Mouse (Mus musculus): ENCODE measurements around the gene Zfand6. TPM values are rescaled to one million over a fixed set of nuclear protein-coding genes. Genes with fewer than 3 reads are reported as not detected.

The Zfand6 gene
- polyA plus RNA-seq, 1 experiment from 2014 or later = 220 TPM

DNA sequence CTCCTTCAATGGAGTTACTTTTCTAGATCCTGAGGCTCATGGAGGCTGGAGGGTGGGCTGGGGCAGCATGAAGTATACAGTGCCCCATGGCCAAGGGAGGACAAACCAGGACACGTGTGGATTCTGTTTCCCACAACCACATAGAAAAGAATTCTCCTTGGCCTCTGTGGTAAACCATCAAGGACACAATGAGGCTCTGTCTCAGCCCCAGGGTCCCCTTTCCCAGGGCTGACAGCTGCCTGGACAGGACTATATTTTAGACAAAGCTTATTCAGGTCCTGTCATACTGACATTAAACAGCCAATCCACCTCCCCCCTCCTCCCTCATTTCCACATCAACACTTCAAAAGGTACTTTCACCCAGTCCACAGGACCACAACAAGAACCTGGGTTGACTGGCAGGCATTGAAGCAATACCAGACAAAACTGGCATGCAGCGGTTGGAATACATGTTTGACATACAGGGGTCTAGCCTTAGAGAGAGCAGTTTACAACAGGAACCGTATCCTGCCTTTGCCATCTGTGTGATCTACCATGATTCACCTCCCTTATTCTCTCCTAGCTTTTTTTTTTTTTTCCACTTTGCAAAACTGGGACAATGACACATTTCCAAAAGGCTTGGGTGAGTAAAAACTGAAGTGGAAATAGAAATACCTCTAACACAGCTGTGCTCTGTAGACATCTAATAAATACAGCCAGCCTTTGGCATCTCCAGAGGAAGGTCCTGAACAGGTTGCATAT is 103.2 kb downstream of the Zfand6 start:
- Histone ChIP-seq H3K4me2 (no peak overlapping the region), H3K4me3 (no peak overlapping the region), H3K27me3 (no peaks in the 10 kb centered on the region), H3K9ac (no peak overlapping the region), H3K27ac (no peak overlapping the region), H3K36me3 (ENCODE audit: poor library complexity, severe bottlenecking) (no peaks in the 10 kb centered on the region), H3K4me1 (0 out of 2 replicates have a peak, but pooled peaks cover 5% of the 10 kb centered on the region), H3K9me3 (replicated peaks) (no peaks in the 10 kb centered on the region)
- 46% methylated on average over 3 of the region's 3 CpGs for WGBS
- peak; percentile 79 for ATAC-seq

GRCm38 (mm10) chr7:84585086-84585485 is 104.7 kb downstream of the Zfand6 start:
- no peak overlapping the region for H3K4me2 ChIP-seq
- no peak overlapping the region for H3K4me3 ChIP-seq
- H3K9me3 ChIP-seq (replicated peaks) = no peaks in the 10 kb centered on the region
- WGBS = 95% methylated on average over 4 of the region's 4 CpGs
- H3K27ac ChIP-seq = no peak overlapping the region
- 0 out of 2 replicates have a peak, but pooled peaks cover 5% of the 10 kb centered on the region for H3K4me1 ChIP-seq
- no peaks in the 10 kb centered on the region for H3K27me3 ChIP-seq
- no peaks in the 10 kb centered on the region for H3K36me3 ChIP-seq (ENCODE audit: poor library complexity, severe bottlenecking)
- H3K9ac ChIP-seq = no peak overlapping the region
- ATAC-seq = no peak

- no peak overlapping the region for H3K9ac ChIP-seq
- no peaks in the 10 kb centered on the region for H3K27me3 ChIP-seq
- WGBS = 100% methylated on average over 1 of the region's 1 CpGs
- no peaks in the 10 kb centered on the region for H3K4me1 ChIP-seq
- H3K27ac ChIP-seq = no peak overlapping the region
- no peaks in the 10 kb centered on the region for H3K36me3 ChIP-seq (ENCODE audit: poor library complexity, severe bottlenecking)
- H3K4me2 ChIP-seq = no peak overlapping the region
- H3K9me3 ChIP-seq (replicated peaks) = no peaks in the 10 kb centered on the region
- no peak overlapping the region for H3K4me3 ChIP-seq
- no peak for ATAC-seq
Observed at GRCm38 (mm10) chr7:84579769-84580168, 110.0 kb downstream of the Zfand6 start.

DNA sequence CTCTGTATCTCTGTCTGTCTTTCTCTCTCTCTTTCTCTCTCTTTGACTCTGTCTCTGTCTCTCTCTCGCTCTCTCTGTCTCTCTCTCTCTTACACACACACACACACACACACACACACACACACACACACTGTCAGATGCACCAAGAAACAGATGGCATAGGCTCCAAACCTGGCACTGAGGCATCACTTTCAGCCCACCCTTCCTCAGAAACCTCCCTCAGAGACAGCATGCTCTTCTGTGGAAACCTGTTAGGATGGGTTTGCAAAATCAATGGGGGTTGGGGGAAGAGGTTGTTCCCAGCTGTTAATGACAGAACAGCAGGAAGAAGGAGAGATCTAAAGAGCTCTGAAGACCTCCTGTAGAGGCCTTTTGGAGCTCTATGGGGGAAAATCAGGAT is 110.9 kb downstream of the Zfand6 start:
- ATAC-seq = no peak; the same call in 1 of the 2 replicates
- H3K36me3 ChIP-seq (ENCODE audit: poor library complexity, severe bottlenecking) = no peaks in the 10 kb centered on the region
- WGBS = 80% methylated on average over 1 of the region's 1 CpGs
- no peak overlapping the region for H3K4me2 ChIP-seq
- no peaks in the 10 kb centered on the region for H3K4me1 ChIP-seq
- H3K9me3 ChIP-seq (replicated peaks) = no peaks in the 10 kb centered on the region
- H3K27ac ChIP-seq = no peak overlapping the region
- no peak overlapping the region for H3K4me3 ChIP-seq
- H3K9ac ChIP-seq = no peak overlapping the region
- H3K27me3 ChIP-seq = no peaks in the 10 kb centered on the region

- no peak for ATAC-seq
- Histone ChIP-seq H3K36me3 (ENCODE audit: poor library complexity, severe bottlenecking) (no peaks in the 10 kb centered on the region), H3K27me3 (no peaks in the 10 kb centered on the region), H3K27ac (no peak overlapping the region), H3K4me3 (no peak overlapping the region), H3K9me3 (replicated peaks) (no peaks in the 10 kb centered on the region), H3K4me1 (no peaks in the 10 kb centered on the region), H3K4me2 (no peak overlapping the region), H3K9ac (no peak overlapping the region)
- WGBS = 77% methylated on average over 2 of the region's 2 CpGs
Observed at GRCm38 (mm10) chr7:84577034-84577433, 112.7 kb downstream of the Zfand6 start.

DNA sequence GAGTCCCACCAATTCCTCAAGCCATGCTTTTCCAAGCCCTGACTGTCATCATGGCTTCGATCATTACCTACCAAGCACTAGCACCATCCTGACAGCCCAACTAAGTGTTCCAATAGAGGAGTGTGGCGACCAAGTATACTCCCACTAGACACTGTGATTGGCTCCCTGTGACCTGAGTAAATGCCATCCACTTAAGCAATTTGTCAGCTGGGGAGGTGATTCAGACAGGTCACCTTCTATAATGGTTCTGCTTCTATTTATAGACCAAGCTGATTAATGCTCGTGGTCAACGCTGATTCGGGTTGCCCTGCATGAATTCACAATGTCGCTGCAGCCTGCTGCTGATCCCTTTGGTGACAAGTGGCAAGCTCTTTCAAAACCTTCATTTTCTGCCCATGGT is 123.6 kb downstream of the Zfand6 start:
- no peak overlapping the region for H3K9ac ChIP-seq
- no peaks in the 10 kb centered on the region for H3K4me1 ChIP-seq
- H3K4me3 ChIP-seq = no peak overlapping the region
- 71% methylated on average over 6 of the region's 6 CpGs for WGBS
- no peaks in the 10 kb centered on the region for H3K27me3 ChIP-seq
- H3K36me3 ChIP-seq (ENCODE audit: poor library complexity, severe bottlenecking) = no peaks in the 10 kb centered on the region
- no peaks in the 10 kb centered on the region for H3K9me3 ChIP-seq (replicated peaks)
- H3K27ac ChIP-seq = no peak overlapping the region
- ATAC-seq = no peak
- no peak overlapping the region for H3K4me2 ChIP-seq

DNA sequence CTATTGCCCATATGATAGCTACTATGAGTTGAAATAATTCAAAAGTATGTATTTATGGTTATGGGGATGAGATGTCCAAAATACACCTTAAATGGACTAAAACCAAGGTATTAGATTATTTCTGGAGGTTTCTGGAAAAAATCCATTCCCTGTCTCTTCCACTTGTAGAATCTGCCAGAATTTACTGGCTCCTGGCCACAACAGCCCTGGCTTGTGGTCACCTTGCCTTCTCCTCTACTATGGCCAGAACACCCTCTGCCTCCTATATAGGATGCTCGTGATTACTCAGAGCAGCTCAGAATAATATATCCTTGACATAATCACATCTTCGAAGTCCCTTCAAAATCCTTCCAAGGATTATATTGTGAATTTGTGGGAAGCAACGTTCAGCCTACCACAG is 125.5 kb downstream of the Zfand6 start:
- Histone ChIP-seq H3K27ac (no peak overlapping the region), H3K9me3 (replicated peaks) (no peaks in the 10 kb centered on the region), H3K4me1 (no peaks in the 10 kb centered on the region), H3K9ac (no peak overlapping the region), H3K4me2 (no peak overlapping the region), H3K36me3 (ENCODE audit: poor library complexity, severe bottlenecking) (no peaks in the 10 kb centered on the region), H3K27me3 (no peaks in the 10 kb centered on the region), H3K4me3 (no peak overlapping the region)
- ATAC-seq = no peak
- 85% methylated on average over 3 of the region's 3 CpGs for WGBS

Other genes starting within 250 kb of the Zfand6 start
- gene Gm2115, start 161.0 kb downstream of the Zfand6 start, polyA plus RNA-seq (2015; fragmentation: Nextera tagmentation; extraction: Ambion mirVana) = 0.37 and 0.47 TPM in 2 replicates
- gene Fah, start 83.2 kb downstream of the Zfand6 start, polyA plus RNA-seq (2015; fragmentation: Nextera tagmentation; extraction: Ambion mirVana) = 3.6 TPM in 2 replicates
- not detected in 2 replicates for gene Olfr291, start 163.6 kb upstream of the Zfand6 start, polyA plus RNA-seq (2015; fragmentation: Nextera tagmentation; extraction: Ambion mirVana)

Measured in forebrain, embryonic 13.5 days (tissue).